Mouse (Mus musculus) adrenal gland, postnatal 4 days (tissue): ENCODE data around the gene 1700013G24Rik. TPM values are rescaled to one million over a fixed set of nuclear protein-coding genes. Genes with fewer than 3 reads are reported as not detected.

Experiments
- DNase-seq, 2 experiments: peaks; one replicate each; pipeline ENCODE4 v3.0.0; 2021 to 2022; ENCODE audit warnings: low spot score in 2 of 2, mixed read lengths in 2 of 2
- total RNA-seq, 2 experiments: library from RNA; stranded (reverse); gene quantifications; 2 replicates each; pipeline ENCODE4 v1.2.3; 2021

The 1700013G24Rik gene
- total RNA-seq, 2 experiments from 2014 or later: not detected

DNA sequence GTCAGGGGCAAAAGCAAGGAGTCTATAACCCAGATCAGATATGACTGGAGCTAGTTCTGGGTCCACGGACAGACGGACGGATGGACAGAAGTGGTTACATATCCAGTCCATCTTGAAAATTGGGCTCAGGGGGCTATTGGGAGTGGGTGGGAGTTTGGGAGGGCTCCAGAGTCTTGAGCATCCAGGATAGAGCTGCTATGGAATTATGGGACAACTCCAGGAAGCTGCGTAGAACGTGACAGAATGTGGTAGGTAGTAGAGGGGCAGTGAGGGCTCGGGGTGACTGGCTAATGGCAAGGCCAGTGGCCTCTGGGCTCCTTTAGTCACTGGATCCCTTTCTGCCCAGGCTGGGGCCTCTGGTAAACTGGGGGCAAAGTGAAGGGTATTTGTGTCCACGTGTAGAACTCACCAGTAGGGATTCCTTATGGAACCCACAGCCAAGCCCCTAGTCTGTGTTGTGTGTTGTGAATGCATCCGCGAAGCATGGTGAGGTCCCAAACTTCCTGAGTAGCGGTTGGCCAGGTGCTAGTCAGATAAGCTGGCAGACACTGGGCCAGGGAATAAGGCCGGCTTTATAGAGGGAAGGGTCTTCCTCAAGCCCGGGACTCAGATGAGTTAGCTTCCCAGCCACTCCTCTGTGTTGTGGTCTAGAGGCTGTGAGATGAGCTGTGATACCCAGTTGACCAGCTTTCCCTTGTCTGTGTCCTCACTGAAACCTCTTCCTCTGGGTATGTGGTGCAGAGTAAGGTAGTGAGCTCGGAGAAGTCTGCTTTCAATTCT lies 22.4 kb downstream of the 1700013G24Rik start:
- no peak for DNase-seq

DNA sequence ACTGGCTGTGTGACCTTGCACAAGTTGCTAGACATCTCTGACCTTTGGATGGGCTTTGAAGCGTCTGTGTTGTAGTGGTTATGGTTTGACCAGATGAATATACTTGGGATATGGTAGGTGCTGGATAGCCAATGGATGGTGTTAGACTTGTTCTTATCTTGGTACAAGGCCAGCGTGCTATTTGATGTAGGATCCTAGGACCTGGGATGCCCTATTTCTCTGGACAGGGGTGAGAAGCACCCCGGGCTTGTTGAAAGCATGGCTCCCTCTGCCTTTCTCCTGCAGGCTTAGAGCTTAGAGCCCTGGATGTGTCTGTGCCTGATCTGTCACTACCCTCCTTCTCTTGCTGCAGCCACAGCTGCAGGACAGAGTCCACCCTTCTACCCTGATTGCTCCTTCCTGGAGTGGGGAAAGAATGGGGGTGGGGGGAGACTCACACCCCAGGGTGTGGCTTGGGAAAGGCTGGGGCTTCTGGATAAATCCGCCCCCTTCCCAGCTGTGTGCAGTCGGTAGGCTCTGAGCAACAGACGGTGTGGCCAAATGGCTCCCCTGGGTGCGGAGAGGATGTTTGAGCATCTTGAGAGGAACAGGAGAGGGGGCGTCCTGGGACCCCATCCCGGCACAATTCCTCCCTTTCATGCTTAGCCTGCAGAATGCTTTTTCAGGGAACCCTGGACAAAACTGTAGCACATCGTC lies 23.1 kb downstream of the 1700013G24Rik start:
- no peak for DNase-seq

DNA sequence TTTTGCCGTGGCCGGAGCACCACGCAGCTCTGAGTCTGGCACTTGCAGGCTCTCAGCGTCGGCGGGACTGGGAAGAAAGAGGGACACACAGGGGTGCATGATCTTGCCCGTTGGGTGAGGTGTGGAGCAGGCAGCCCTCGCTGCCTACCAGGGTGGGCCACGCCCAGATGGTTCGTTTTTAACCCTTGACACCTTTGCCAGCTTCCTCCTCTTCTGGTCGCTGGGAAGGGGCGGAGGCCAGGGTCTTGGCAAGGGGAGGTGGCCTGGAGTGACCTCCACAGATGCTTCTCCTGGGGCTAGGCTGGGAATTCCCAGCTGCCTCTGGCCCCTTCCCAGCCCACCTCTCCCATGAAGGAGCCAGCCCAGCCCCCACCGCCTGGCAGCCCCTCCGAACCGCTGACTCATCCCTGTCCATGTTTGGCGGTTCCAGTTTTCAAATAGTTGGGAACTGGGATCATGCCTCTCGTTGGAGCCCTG lies 23.7 kb downstream of the 1700013G24Rik start:
- no peak for DNase-seq

DNA sequence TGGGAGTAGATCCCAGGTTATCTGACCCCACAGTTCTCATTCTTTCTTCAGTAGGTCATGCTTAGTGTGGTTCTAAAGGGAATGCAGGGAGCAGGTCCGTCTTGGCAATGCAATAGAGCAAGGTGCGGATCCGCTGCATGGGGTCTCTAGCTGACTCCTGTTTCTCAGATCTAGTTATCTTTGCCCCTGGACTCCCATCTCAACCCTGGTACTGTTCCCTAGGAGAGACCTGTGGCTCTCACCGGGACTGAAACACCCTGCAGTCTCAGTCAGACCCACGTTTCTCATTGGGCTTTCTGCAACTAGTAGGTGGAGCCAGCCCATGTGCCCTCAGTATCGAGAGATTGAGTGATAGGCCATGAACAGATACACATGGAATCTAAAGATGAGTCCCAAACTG lies 24.5 kb downstream of the 1700013G24Rik start:
- no peak for DNase-seq

DNA sequence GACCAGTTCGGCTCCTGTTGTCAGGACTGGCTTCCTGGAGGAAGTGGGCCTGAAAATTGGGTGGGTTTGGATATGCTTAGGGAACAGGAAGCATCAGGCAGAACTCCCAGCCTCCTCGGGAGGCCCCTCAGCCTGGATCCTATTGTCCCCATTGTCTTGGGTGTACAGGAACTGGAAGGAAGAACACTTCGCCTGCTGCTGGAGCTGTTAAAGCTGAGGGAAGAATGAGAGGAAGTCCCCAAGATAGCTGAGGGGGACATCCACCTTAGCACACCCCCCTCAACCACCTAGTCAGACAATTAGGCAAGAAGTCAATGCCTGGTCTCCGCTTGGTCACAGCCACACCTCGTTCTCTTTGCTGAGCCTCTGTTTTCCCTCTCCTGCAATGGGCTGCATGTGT lies 25.2 kb downstream of the 1700013G24Rik start:
- DNase-seq: no peak

DNA sequence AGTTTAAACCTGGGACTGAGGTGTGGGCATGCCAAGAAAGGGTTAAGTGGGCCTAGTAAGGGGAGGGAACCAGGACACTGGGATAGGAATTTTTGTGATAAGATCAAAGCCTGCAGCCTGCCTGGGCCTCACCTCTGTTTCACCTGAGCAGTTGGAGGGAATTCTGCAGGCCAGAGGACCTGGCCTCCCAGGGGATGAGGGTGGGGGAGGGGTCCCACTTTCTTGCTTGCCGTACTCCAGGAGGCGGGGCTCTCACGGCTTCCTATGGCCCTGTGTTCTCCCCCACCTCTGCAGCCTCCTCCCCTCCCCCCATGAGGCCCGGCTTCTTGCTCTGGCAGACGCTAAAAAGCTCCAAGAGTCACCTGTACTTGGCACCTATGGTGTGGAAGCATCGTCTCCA lies 26.7 kb downstream of the 1700013G24Rik start:
- no peak for DNase-seq

DNA sequence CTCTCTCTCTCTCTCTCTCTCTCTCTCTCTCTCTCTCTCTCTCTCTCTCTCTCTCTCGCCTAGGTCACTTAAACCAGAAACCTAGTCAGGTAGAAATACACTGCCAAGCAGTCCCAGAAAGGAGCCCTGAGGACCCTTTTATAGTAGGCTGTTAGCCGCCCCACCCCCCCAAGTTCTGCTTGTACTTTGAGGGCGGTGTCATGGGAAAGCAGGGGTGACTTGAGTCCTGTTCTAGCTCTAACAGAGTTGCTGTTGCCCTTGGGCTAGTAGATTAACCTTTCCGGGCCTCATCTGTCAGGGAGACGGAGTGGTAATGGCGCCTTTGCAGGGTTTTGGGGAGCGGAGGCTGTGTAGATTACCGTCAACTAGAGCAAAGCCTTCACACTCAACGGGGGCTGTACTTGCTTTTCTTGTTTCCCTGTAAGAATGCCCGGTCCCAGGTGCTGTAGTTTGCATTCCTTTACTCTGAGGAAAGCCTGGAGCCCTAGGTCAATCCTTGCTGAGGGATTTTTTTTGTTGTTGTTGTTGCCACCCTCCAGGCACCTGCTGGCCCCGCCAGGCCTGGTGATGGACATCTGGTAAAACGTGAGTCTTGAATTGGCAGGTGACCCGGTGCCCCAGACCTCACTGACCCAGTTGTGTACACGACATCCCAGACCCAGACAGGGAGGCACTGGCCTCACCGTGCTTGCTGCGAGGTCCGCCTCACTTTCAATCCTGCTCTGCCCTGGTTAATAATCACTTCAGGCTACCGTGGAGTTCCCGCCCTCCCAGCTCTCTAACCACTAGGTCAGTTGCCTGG lies 27.3 kb downstream of the 1700013G24Rik start:
- DNase-seq: no peak

DNA sequence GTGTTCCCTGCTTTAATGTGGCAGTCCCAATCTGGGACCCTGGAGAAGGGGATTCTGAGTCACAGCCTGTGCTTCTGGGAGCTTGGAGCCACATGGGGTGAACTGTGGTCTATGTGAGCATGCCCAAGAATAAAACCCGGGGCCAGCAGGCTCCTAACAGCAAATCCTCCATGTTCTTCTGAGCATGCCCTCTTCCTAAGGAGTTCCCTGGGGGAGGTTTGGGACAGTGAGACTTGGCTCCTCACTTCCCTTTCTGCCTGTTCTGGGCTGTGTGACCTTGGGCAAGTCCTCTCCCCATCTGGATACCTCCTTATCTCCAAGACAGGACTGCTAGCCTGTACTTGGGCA lies 27.9 kb downstream of the 1700013G24Rik start:
- no peak for DNase-seq

DNA sequence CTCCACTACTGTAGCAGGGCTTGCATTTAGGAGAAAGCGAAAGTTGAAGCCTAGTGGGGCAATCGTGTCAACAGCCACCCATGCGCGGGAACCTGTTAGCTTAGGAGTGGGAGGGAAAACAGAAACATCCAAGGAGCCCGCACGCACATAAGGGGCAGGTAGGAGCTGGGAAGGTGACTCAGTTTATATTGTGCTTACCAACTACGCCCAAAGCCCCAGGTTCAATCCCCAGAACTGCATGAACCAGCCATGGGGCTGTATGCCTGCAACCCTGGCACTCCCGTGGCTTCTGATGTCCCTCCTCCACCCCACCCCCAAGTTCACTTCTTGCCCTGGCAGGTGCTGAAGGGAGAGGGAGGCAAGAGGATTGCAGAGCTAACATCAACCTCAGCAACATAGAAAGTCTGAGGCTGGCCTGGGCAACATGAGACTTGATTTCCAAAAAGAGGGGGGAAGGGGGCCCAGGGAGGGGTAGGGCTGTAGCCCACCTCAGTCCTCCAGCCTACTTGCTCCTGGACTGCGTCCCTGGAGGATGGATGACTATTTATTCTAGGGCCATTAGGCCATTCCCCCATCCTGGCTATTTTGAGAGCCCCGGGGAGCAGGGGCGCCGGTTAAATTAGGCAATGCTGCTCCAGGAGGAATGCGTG lies 28.4 kb downstream of the 1700013G24Rik start:
- DNase-seq: no peak

DNA sequence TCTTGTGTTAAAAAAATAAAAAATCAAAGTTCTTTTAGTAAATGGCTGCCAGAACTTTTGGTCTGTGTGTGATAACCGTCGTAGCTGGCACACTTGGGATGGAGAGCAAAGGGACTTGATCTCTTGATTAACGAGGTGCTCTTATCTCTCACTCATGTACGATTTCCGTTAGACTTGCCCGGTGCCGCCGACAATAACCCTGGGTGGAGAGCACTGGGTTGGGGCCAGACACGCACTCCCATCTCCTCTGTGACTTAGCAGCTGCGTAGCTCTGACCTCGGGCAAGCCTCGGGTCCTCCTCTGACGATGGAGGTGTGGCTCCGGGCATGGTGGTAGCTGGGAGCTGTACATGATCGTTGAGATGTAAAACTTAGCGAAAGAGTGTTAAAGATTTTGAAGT lies 30.8 kb downstream of the 1700013G24Rik start:
- no peak for DNase-seq

DNA sequence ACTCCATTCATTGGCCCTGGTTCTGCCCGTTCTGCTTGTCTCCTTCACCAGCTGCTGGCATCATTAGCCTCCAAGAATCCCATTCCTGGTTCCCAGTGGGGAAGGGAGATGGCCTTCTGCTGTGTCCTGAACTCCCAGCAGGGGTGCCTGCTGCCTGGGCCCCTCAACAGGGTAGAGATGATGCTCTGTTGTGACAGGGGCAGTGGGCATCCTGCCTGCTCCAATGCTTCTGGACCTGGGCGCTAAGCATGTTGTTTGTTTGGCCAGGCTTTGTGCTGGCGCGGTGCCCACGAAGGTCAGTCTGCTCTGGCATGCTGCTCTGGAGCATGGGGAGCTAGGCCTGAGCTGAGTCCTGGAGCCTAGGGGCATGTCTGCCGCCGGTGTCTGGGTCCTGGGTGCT lies 31.5 kb downstream of the 1700013G24Rik start:
- DNase-seq: peak in 1 of 2 experiments; percentile 73

DNA sequence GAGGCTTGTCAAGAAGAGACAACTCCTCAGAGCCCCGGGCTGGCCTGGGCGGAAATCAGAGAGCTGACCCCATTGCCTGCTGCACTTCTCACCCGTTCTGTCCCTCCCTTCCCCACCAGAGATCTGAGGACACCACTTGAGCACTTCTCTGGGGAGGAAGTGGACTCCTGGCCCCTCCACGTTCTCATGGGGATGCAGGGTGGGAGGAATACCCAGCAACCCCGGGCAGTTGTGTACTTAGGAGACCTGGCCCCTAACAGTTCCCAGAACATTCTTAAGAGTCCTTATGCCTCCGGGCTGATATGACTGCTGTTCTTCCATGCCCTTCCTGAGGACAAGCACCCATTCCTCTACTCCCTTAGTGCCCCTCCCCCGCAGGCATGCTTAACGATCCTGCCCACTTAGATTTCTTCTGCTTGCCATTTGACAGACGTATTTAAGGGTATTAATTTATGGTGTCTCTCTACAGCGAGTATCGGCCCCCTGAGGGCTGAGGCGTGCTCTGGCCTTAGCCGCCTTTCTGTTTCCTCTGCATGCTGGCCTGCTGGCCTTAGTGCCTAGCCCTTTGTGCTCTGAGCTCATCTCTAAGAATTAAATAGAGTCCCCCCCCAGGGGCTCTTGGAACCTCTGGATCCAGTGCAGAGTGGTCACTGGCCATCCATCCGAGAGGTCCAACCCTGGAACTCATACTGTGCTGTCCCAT lies 32.3 kb downstream of the 1700013G24Rik start:
- DNase-seq: no peak

DNA sequence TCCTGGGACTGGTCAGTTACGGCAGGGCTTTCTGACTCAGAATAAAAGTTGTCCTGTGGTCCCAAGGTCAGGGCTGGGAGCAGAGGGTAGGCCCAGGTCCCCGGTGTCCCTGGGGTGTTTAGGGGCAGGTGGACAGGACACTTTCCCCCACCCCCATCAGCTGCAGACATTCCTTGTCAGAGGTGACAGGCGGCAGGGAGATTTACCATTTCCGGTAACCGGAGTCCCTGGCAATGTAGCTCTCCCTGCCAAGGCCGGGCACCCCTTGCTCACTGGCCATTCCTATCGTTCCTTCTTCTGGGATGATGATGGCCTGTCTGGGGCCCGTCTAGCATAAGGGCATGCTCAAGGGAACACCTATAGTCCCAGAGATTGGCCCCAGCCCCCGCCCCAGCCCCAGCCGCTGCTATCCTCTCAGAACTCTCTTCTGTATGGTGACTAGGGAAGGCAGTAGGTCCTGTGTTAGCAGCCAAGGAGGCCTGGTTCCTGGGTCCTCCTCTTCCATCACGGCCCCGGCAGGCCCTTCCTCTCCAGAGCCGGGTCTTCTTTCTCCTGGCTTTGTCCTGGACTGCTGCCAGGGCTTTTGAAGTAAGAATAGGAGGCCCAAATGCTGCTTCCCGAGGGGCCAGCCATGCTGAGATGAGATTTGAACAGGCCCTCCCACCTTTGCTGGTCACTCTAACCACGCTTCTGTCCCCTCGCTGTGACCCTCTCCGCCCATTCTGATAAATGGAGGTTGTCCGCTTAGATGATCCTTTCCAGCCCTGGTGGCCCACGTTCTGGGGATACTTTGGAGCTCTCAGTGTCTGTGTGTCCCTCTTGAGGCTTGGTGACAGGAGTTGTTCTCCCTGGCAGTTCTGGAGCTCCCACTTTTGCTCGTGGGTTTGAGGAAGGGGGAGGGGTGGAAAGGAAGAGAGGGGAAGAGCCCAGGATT lies 33.3 kb downstream of the 1700013G24Rik start:
- no peak for DNase-seq

DNA sequence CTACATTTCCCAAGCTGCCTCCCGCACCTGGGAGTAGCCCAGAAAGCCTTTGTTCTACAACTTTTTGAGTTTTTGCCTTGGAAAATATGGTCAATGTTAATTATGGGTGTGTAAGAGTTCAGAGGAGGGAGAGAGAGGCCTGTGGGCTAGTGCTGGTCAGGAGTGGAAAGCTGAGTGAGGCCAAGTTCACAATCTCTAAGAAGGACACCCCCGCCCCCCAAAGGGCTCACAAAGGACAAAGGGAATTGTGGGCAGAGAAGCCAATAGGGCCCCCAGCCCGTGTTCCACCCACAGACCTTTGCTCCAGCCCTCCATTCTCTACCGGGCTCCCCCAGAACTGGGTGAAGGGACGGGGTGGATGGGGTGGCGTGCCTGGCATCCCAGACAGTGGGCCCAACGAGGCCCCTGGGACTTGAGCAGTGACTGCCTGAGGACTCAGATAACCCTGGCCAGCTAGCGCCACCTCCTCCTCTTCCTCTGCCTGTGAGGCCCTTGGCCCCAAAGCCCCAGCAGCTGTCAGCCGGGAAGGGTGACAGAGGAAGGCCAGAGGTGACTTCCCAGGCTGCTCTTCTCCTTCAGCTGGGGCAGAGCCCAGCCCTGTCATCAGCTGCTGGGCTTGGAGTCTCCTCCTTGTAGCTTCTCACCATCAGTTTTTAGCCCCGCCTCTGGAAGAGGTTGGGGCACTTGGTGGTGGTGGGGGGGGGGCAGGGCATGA lies 34.4 kb downstream of the 1700013G24Rik start:
- DNase-seq: no peak

DNA sequence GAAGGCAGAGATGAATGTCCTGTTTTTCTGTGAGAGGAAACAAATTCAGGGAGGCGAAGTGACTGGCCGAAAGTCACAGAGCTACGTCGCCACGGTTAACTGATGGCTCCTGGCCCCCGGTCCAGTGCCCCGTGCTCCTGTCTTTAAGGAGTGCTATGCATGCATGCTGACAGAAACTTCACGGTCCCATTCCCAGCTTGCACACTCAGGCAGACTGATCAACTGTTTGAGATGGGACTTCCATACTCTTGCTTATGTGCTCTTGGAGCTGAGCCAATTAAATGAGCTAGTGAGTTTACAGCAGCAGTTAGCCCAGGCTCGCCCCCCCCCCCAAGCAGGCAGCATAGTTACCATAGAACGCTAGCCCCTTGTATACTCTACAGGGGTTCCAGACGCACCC lies 35.0 kb downstream of the 1700013G24Rik start:
- no peak for DNase-seq

DNA sequence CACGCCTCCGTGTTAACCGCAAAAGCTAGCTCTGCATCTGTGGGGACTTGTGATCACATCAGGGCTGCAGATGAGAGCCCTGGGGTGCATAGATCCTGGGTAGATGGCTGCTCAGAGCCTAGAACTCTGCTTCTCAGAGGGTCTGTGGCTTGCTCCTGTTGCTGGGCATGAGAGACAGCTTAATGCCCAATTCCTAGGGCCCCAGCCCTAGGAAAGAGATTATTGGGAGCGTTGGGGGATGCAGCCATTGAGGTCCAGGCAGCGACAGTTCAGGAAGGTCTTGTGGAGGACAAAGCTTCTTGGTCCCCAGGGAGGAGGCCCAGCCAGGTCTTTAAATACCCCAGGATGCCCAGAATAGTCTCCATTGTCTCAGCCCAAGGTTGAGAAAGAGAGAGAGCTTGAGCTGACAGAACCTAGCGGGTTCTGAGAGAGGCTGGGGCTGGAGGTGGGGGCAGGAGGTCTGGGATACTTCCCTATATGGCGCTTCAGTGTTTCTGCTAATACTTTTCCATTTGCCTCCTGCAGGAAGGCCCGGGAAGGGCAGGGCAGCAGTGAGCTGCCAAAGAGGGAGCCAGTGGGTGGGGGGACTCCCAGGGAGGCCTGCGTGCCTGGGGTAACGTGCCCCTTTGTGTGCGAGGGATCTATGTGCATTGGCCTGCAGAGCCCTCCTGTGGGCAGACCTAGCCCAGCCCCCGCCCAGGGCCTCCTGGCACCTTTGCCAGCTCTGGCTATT lies 35.7 kb downstream of the 1700013G24Rik start:
- DNase-seq: no peak

DNA sequence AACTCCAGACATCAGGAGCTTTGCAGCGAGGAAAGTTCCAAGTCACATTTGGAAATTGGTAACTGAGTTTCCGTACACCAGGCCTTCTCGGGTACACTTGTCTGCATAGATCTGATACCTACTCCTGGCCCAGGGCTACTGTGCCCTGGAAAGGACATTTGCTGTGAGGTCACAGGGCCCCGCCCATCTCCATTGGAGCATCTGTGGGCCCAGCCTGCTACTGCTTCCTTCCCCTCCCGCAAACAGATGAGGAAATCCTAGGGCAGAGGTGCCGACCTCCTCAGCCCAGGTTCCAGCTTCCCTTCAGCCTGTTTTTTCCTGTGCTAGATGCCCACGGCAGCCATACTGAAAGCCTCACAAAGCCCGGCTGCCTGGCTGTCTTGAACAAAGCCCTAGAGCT lies 36.9 kb downstream of the 1700013G24Rik start:
- DNase-seq: no peak

DNA sequence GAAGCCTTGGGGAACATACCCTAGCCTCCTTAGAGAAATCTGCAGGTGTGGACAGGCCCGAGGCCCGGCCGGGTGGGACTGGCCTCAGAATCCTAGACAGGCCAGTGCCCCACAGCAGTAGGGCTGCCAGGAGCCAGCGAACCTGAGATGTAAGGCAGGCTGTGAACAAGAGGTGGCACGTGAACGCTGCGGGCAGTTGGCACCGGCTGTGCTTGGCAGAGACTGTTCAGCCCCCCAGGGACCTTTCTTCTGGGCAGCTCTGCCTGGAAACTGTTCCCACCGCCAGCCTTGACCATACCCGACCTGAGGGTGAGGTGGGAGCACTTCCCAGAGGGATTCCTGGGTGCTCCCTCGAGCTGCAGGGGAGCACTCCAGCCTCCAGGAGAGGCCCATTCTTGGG lies 39.5 kb downstream of the 1700013G24Rik start:
- no peak for DNase-seq
